Mouse (Mus musculus): ENCODE data around the gene Eng. TPM values are rescaled to one million over a fixed set of nuclear protein-coding genes. Genes with fewer than 3 reads are reported as not detected.

Gene Eng
- polyA plus RNA-seq, 1 experiment, result 31.6 TPM

DNA sequence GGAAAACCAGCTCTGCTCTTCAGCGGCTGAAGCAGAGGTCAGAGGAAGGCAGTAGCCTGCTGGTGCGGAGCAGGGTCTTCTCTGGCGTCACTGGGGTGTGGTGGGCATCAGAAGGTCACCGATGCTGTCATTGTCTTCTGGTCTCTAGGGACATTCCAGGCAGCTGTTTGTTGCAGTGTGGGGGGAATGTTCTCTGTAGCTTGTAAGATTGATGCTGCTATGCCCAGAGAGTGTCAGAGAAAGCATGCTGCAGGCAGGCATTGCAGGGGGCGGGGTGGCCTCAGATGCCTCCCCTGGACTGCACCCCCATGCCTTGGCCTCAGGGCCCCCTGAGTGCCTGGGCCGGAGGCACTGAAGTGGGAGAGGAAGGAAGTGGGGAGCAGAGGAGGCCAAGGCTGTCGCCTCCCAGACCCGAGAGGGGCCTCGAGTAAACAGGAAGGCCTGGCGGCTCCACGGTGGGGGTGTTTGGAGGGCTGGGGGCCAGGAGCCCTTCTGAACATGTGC is 8.6 kb upstream of the Eng start:
- Histone ChIP-seq H3K4me1 (ENCODE audit: control insufficient read depth, insufficient read depth, low read length) (peaks cover 8% of the 10 kb centered on the region), H3K4me3 (replicated peaks; ENCODE audit: insufficient read depth, low read depth, low read length) (no peak overlapping the region), H3K27me3 (ENCODE audit: control insufficient read depth, insufficient read depth, low read length) (no peaks in the 10 kb centered on the region), H3K27ac (ENCODE audit: insufficient read depth, low read length) (no peak overlapping the region)
- no peak for DNase-seq
- TF ChIP-seq POLR2A (IDR thresholded peaks at IDR 0.05; ENCODE audit: borderline replicate concordance, insufficient read depth, low read length), result no peak
- TF ChIP-seq CTCF (IDR thresholded peaks at IDR 0.05; ENCODE audit: borderline replicate concordance, insufficient read depth, low read depth, low read length), result no peak
- 40% methylated on average over 11 of the region's 11 CpGs for WGBS

DNA sequence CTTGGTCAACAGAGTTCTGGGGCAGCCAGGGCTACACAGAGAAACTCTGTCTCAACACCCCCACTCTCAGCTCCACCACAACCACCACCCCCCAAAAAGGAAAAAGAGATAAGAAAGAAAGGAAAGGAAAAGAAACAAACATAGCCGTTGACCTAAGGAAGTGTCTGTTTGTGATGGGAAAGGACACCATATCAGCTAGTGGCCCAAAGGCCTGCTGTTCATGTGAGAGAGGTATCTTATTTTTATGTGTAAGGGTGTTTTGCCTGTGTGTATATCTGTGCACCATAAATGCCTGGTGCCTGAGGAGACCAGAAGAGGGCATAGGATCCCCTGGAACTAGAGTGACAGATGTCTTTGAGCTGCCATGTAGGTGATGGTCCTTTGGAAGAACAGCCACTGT is 6.8 kb upstream of the Eng start:
- WGBS, result 97% methylated on average over 1 of the region's 1 CpGs
- Histone ChIP-seq H3K27me3 (ENCODE audit: control insufficient read depth, insufficient read depth, low read length) (no peaks in the 10 kb centered on the region), H3K4me3 (replicated peaks; ENCODE audit: insufficient read depth, low read depth, low read length) (no peak overlapping the region), H3K4me1 (ENCODE audit: control insufficient read depth, insufficient read depth, low read length) (no peaks in the 10 kb centered on the region; the same call in 1 of the 2 replicates), H3K27ac (ENCODE audit: insufficient read depth, low read length) (no peak overlapping the region)
- no peak for DNase-seq
- TF ChIP-seq POLR2A (IDR thresholded peaks at IDR 0.05; ENCODE audit: borderline replicate concordance, insufficient read depth, low read length), result no peak
- no peak for TF ChIP-seq CTCF (IDR thresholded peaks at IDR 0.05; ENCODE audit: borderline replicate concordance, insufficient read depth, low read depth, low read length)

DNA sequence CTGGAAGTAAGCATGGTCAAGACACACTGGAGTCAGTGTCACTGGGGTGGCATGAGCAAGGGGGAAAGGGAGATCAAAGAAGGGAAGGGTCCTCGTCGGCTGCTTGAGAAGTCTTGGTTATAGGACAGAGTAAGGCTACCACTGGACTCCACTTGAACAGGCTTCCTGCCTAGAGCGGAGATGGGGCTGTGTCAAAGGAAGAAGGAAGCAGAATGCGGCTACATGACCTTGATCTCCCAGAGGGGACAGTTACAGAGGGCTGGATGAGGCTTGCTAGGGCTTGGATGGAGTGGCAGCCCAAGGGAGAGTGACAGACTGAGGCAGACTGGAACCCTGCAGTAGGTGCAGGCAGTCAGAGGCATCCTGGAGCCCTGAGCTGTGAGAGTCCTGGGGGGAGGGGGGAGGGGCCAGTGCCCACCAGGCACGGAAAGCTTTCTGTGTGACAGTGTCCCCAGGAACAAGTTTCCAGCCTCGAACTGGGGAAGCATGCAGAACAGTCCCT is 5.8 kb upstream of the Eng start:
- H3K4me1 ChIP-seq (ENCODE audit: control insufficient read depth, insufficient read depth, low read length), result no peaks in the 10 kb centered on the region; the same call in 1 of the 2 replicates
- TF ChIP-seq POLR2A (IDR thresholded peaks at IDR 0.05; ENCODE audit: borderline replicate concordance, insufficient read depth, low read length), result no peak
- DNase-seq, result no peak
- WGBS, result 69% methylated on average over 6 of the region's 6 CpGs
- H3K27me3 ChIP-seq (ENCODE audit: control insufficient read depth, insufficient read depth, low read length), result no peaks in the 10 kb centered on the region
- H3K27ac ChIP-seq (ENCODE audit: insufficient read depth, low read length), result no peak overlapping the region
- no peak overlapping the region for H3K4me3 ChIP-seq (replicated peaks; ENCODE audit: insufficient read depth, low read depth, low read length)

DNA sequence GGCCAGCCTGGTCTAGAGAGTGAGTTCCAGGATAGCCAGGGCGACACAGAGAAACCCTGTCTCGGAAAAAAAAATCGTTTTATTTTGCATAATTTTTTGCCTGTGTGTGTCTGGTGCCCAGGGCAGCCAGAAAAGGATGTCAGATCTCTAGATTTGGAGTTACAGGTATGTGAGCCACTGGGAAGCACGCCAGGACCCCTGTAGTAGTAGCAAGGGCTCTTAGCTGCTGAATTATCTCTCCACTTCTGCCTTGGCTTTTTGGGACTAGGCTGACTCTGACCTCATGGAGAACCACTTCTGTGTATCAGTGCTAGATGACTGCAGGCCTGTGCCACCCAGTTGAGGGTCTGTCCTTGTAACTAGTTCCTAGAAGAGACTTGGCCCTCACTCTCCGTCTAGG is 4.6 kb upstream of the Eng start:
- no peak overlapping the region for H3K27ac ChIP-seq (ENCODE audit: insufficient read depth, low read length)
- no peaks in the 10 kb centered on the region; the same call in 1 of the 2 replicates for H3K4me1 ChIP-seq (ENCODE audit: control insufficient read depth, insufficient read depth, low read length)
- no peaks in the 10 kb centered on the region for H3K27me3 ChIP-seq (ENCODE audit: control insufficient read depth, insufficient read depth, low read length)
- no peak overlapping the region for H3K4me3 ChIP-seq (replicated peaks; ENCODE audit: insufficient read depth, low read depth, low read length)
- TF ChIP-seq CTCF (IDR thresholded peaks at IDR 0.05; ENCODE audit: borderline replicate concordance, insufficient read depth, low read depth, low read length), result no peak
- no peak for TF ChIP-seq POLR2A (IDR thresholded peaks at IDR 0.05; ENCODE audit: borderline replicate concordance, insufficient read depth, low read length)
- 84% methylated on average over 5 of the region's 5 CpGs for WGBS
- DNase-seq, result no peak

DNA sequence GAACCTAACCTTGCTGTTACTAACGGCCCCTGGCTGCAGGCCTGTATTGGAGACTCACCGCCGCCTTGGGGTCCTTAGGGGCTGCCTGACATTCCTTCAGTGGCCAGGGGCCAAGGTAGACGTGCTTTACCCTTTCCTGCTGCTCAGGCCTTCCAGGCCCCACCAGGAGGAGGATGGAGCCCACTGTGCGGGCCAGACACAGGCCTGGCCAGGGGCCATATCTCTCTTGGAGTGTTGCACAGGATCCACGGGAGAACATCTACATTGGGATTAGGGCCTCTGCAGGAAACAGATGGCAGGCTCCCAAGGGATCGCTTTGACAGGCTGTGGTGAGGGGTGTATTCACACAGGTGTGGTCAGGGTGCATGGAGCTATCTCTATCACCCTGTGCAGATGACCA is 3.6 kb upstream of the Eng start:
- TF ChIP-seq CTCF (IDR thresholded peaks at IDR 0.05; ENCODE audit: borderline replicate concordance, insufficient read depth, low read depth, low read length) (no peak), POLR2A (IDR thresholded peaks at IDR 0.05; ENCODE audit: borderline replicate concordance, insufficient read depth, low read length) (no peak)

DNA sequence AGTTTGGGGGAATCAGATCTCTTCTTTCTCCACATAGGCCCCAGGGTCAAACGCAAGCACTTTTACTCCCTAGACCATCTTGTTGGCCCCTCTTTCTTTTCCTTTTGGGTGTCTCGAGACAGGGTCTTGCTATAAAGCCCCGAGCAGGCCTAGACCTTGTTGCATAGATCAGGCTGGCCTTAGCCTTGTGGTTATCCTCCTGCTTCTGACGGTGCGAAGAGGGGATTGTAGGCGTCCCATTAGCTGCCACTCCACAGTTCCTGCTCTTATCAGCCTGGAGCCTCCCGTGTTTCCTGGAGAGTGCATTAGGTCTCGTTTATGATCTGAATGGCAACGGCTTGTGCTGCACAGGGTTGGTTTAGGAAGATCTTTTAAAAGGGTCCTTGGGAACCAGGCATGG is 2.3 kb upstream of the Eng start:
- no peaks in the 10 kb centered on the region for H3K27me3 ChIP-seq (ENCODE audit: control insufficient read depth, insufficient read depth, low read length)
- no peak for TF ChIP-seq POLR2A (IDR thresholded peaks at IDR 0.05; ENCODE audit: borderline replicate concordance, insufficient read depth, low read length)
- TF ChIP-seq CTCF (IDR thresholded peaks at IDR 0.05; ENCODE audit: borderline replicate concordance, insufficient read depth, low read depth, low read length), result no peak
- no peak for DNase-seq
- H3K27ac ChIP-seq (ENCODE audit: insufficient read depth, low read length), result no peak overlapping the region
- no peak overlapping the region for H3K4me3 ChIP-seq (replicated peaks; ENCODE audit: insufficient read depth, low read depth, low read length)
- 94% methylated on average over 9 of the region's 9 CpGs for WGBS
- no peaks in the 10 kb centered on the region; the same call in 1 of the 2 replicates for H3K4me1 ChIP-seq (ENCODE audit: control insufficient read depth, insufficient read depth, low read length)

More for the DNA sequence above, 3.6 kb upstream of the Eng start:
- no peaks in the 10 kb centered on the region for H3K27me3 ChIP-seq (ENCODE audit: control insufficient read depth, insufficient read depth, low read length)
- no peak overlapping the region for H3K27ac ChIP-seq (ENCODE audit: insufficient read depth, low read length)
- no peak for DNase-seq
- 36% methylated on average over 7 of the region's 7 CpGs for WGBS
- H3K4me1 ChIP-seq (ENCODE audit: control insufficient read depth, insufficient read depth, low read length), result no peaks in the 10 kb centered on the region; the same call in 1 of the 2 replicates
- no peak overlapping the region for H3K4me3 ChIP-seq (replicated peaks; ENCODE audit: insufficient read depth, low read depth, low read length)

DNA sequence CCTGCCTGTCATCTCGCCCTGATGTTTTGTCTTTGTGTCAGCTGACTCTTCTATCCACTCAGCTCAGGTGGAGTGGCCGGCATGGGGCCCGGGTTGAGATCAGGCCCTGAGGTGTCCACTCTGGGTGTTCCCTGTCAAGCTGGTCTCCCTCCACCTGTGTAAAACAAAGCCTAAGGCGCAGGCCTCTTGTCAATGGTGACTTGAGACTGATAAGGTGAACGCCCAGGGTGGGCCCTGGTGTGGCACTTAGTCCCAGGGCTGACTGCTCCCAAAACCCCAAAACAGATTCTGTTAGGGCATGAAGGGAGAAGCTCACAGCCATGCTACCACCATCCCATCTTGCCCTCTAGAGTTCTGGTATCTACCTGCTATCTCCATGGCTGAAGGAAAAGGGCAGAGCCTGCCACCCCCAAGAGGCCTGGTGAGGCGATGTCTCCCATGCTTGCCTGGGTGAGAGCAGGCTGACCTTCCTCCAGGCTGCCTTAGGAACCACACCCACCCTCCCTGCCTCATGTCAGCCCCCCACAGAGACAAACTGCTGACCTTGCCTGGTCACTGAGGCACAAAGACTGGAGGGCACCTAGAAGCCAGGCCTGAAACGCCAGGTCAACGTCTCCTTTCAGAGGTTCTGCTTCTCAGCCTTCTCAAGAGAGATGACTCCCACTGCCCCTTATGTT is 1.5 kb upstream of the Eng start:
- Histone ChIP-seq H3K4me3 (replicated peaks; ENCODE audit: insufficient read depth, low read depth, low read length) (no peak overlapping the region), H3K27me3 (ENCODE audit: control insufficient read depth, insufficient read depth, low read length) (no peaks in the 10 kb centered on the region), H3K27ac (ENCODE audit: insufficient read depth, low read length) (no peak overlapping the region), H3K4me1 (ENCODE audit: control insufficient read depth, insufficient read depth, low read length) (no peaks in the 10 kb centered on the region; the same call in 1 of the 2 replicates)
- 92% methylated on average over 8 of the region's 8 CpGs for WGBS
- DNase-seq, result no peak
- TF ChIP-seq POLR2A (IDR thresholded peaks at IDR 0.05; ENCODE audit: borderline replicate concordance, insufficient read depth, low read length) (no peak), CTCF (IDR thresholded peaks at IDR 0.05; ENCODE audit: borderline replicate concordance, insufficient read depth, low read depth, low read length) (no peak)

DNA sequence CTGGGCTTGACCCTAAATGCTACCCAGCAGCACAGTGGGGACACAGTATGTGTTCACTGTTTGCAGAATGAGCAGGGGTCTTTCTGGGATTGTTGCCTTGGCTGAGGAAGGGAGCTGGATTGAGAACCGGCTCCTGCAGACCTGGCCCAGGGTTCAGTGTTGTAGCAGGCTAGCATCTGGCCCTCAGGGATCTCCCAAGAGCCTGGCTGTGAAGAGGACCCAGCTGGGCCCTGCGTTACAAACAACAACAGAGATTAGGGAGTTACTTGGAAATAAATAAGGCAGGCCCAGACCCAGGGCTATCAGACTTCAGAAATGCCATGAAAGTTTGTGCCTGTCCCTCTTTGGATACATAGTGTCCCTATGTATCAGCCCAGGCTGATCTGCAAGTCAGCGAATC is 748 bp upstream of the Eng start:
- no peaks in the 10 kb centered on the region; the same call in 1 of the 2 replicates for H3K4me1 ChIP-seq (ENCODE audit: control insufficient read depth, insufficient read depth, low read length)
- no peak for DNase-seq
- H3K27me3 ChIP-seq (ENCODE audit: control insufficient read depth, insufficient read depth, low read length), result no peaks in the 10 kb centered on the region
- no peak overlapping the region for H3K4me3 ChIP-seq (replicated peaks; ENCODE audit: insufficient read depth, low read depth, low read length)
- no peak overlapping the region for H3K27ac ChIP-seq (ENCODE audit: insufficient read depth, low read length)
- TF ChIP-seq POLR2A (IDR thresholded peaks at IDR 0.05; ENCODE audit: borderline replicate concordance, insufficient read depth, low read length), result no peak
- no peak for TF ChIP-seq CTCF (IDR thresholded peaks at IDR 0.05; ENCODE audit: borderline replicate concordance, insufficient read depth, low read depth, low read length)
- 53% methylated on average over 3 of the region's 3 CpGs for WGBS
